Mouse (Mus musculus): Measurements from ENCODE around the gene Paqr9. TPM values are rescaled to one million over a fixed set of nuclear protein-coding genes. Genes with fewer than 3 reads are reported as not detected.

Gene Paqr9
- total and polyA plus RNA-seq, 3 experiments, result not detected

GRCm38 (mm10) chr9:95546679-95547078 lies 12.8 kb upstream of the Paqr9 start:
- Histone ChIP-seq H3K27ac (ENCODE audit: insufficient read depth, low read depth) (no peak overlapping the region), H3K79me2 (replicated peaks; ENCODE audit: control insufficient read depth, extremely low read depth, insufficient read depth, poor library complexity, severe bottlenecking) (no peaks in the 10 kb centered on the region), H3K4me1 (ENCODE audit: control insufficient read depth in 1 of 2, insufficient read depth in 2 of 2) (peaks cover 0 to 5% of the 10 kb centered on the region in 2 experiments; a peak in 2 of 4 replicates), H3K36me3 (replicated peaks in 1 of 2; ENCODE audit: control insufficient read depth in 1 of 2, insufficient read depth in 1 of 2, low read length in 1 of 2) (no peaks in the 10 kb centered on the region), H3K4me2 (ENCODE audit: insufficient read depth, low read depth, poor library complexity, severe bottlenecking) (no peak overlapping the region), H3K4me3 (replicated peaks in 1 of 3; ENCODE audit: low read depth in 2 of 3, low read length in 2 of 3, poor library complexity in 1 of 3) (no peak overlapping the region), H3K9me3 (replicated peaks; ENCODE audit: low read length) (no peaks in the 10 kb centered on the region), H3K9ac (ENCODE audit: insufficient read depth, low read depth) (no peak overlapping the region), H3K27me3 (replicated peaks) (no peaks in the 10 kb centered on the region)
- dilution Hi-C loops (cut with MboI; ENCODE audit: extremely low pct_ligation_motif_present, extremely low pct_unique_long_range_greater_than_20kb, low sequenced_read_pairs) (no loop called here), in situ Hi-C loops (cut with MboI; ENCODE audit: low pct_ligation_motif_present, low pct_unique_long_range_greater_than_20kb, low sequenced_read_pairs) (no loop called here)
- no peak for DNase-seq (ENCODE audit: extremely low read depth)
- TF ChIP-seq ZMIZ1 (IDR thresholded peaks at IDR 0.05; ENCODE audit: low read depth, low read length) (no peak), MAZ (IDR thresholded peaks at IDR 0.05; ENCODE audit: low read depth, low read length) (no peak), RAD21 (IDR thresholded peaks at IDR 0.05; ENCODE audit: low read depth, low read length) (no peak), NRF1 (IDR thresholded peaks at IDR 0.05; ENCODE audit: low read depth, low read length) (no peak), EP300 (IDR thresholded peaks at IDR 0.05; ENCODE audit: low read length) (no peak), IRF4 (IDR thresholded peaks at IDR 0.05; ENCODE audit: low read depth, low read length) (no peak), MYC (IDR thresholded peaks at IDR 0.05; ENCODE audit: low read depth, low read length) (no peak), MAX (IDR thresholded peaks at IDR 0.05; ENCODE audit: low read length) (no peak)

- Histone ChIP-seq H3K4me1 (ENCODE audit: control insufficient read depth in 1 of 2, insufficient read depth in 2 of 2) (peaks cover 0 to 9% of the 10 kb centered on the region in 2 experiments; a peak in 2 of 4 replicates), H3K36me3 (replicated peaks in 1 of 2; ENCODE audit: control insufficient read depth in 1 of 2, insufficient read depth in 1 of 2, low read length in 1 of 2) (no peaks in the 10 kb centered on the region), H3K4me2 (ENCODE audit: insufficient read depth, low read depth, poor library complexity, severe bottlenecking) (no peak overlapping the region), H3K79me2 (replicated peaks; ENCODE audit: control insufficient read depth, extremely low read depth, insufficient read depth, poor library complexity, severe bottlenecking) (no peaks in the 10 kb centered on the region), H3K4me3 (replicated peaks in 1 of 3; ENCODE audit: low read depth in 2 of 3, low read length in 2 of 3, poor library complexity in 1 of 3) (no peak overlapping the region), H3K9me3 (replicated peaks; ENCODE audit: low read length) (no peaks in the 10 kb centered on the region), H3K9ac (ENCODE audit: insufficient read depth, low read depth) (no peak overlapping the region), H3K27me3 (replicated peaks) (no peaks in the 10 kb centered on the region), H3K27ac (ENCODE audit: insufficient read depth, low read depth) (no peak overlapping the region)
- dilution Hi-C loops (cut with MboI; ENCODE audit: extremely low pct_ligation_motif_present, extremely low pct_unique_long_range_greater_than_20kb, low sequenced_read_pairs), result no loop called here
- TF ChIP-seq CHD2 (IDR thresholded peaks at IDR 0.05; ENCODE audit: low read length) (no peak), GABPA (IDR thresholded peaks at IDR 0.05; ENCODE audit: insufficient replicate concordance, low read depth, low read length) (no peak), SIN3A (IDR thresholded peaks at IDR 0.05; ENCODE audit: low read length) (no peak), MYC (IDR thresholded peaks at IDR 0.05; ENCODE audit: low read depth, low read length) (no peak), CHD1 (IDR thresholded peaks at IDR 0.05; ENCODE audit: low read depth, low read length) (no peak), POLR2A (IDR thresholded peaks at IDR 0.05; ENCODE audit: low read depth, low read length) (no peak), POLR2AphosphoS2 (IDR thresholded peaks at IDR 0.05; ENCODE audit: low read depth, low read length) (no peak)
- in situ Hi-C loops (cut with MboI; ENCODE audit: low pct_ligation_motif_present, low pct_unique_long_range_greater_than_20kb, low sequenced_read_pairs), result no loop called here
- DNase-seq (ENCODE audit: extremely low read depth), result no peak
Observed at GRCm38 (mm10) chr9:95549626-95550411, 9.6 kb upstream of the Paqr9 start.
